Mouse (Mus musculus) skeletal muscle tissue, adult 2 months (tissue): ENCODE results near the gene Pomgnt1.
A peak's percentile ranks its signal among the peaks of the same experiment; 100 is the strongest.

Experiments
- DNase-seq: peaks from one replicate; pipeline ENCODE4 v3.0.0-alpha.2; 2012; ENCODE audit warnings: low read depth, low spot score

The Pomgnt1 gene

GRCm38 (mm10) chr4:116173072-116173471, 49.4 kb downstream of the Pomgnt1 start, which contains the start of the genes 1700042G07Rik and Gm49337:
TSS of gene 1700042G07Rik (plus strand) at chr4:116173372.
TSS of gene Gm49337 (plus strand) at chr4:116173384.
- DNase-seq: no peak

DNA sequence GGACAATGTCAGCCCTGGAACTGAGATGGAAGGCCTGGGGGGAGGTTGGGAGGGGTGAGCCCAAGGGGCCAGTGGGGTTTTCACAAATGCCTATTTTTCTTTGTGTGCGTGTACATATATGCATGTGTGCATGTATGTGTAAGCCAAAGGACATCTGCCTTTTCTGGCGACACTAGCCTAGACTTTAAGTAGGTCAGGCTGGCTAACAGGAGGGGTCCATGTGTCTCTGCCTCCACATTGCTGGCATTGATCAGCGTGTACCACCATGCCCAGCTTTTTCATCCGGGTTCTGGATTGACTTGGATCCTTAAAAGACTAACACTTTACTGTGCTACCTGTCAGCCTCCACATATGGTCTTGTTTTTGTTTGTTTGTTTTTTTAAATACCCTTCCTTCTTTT, 50.1 kb downstream of the Pomgnt1 start:
- DNase-seq: no peak

GRCm38 (mm10) chr4:116174466-116175116, 51.0 kb downstream of the Pomgnt1 start:
- no peak for DNase-seq

- no peak for DNase-seq
These were observed 51.5 kb downstream of the Pomgnt1 start for GRCm38 (mm10) chr4:116175136-116175535.

DNA sequence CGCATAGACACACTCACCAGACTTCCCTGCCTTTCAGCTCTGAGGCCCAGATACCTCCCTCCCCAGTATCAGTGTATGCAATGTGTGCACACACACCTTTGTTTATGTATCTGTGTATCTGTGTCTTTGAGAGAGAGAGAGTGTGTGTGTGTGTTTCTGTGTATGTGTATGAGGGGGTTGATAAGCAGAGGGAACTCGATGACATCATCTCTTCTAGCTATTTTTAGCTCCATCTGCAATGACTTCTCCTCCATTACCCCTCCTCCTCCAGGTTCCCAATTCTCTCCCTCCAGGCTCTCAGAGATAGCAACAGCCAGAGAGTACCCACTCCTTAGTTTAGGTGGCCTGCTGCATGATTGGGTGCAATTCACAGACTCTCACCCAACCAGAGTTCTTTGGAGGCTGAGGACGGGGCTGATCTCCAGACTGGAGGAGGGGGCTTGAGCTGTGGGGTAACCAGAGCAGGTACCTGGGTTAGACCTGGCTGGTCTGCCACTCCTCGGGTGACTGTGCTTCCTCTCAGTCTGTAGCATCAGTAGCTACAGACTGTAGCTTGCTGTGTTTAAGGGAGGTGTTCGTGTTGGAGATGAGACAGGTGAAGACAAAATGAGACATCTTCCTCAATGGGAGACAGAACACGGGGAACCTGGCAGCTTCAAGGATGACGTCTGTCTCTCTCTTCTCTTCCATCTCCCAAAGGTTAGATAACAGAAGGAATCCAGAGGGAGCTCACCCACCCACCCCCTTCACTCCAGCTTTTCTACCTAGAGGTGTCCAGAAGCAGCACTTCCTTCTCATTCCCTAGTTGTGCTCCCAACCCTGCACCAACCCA, 52.3 kb downstream of the Pomgnt1 start:
- no peak for DNase-seq

DNA sequence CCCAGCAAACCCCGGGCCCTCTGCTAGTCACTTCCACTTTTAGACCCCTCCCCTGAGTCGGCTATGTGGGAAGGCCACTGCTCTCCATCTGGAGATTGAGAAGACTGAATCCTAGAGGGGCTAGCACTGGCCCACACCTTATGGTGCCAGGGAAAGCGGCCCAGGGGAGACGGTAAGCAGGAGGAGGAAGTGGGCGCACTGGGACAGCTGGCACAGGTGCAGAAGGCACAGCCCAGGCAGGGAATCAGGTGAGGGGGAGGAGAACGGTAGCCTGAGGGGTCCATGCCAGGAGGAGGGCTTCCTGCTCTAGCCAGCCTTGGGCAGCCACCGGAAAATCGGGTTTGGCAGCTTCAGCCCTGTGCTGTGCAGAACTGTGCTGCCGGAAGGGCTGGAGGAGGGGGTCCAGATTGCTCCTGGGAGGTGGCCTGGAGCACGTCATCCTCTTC, 52.9 kb downstream of the Pomgnt1 start:
- no peak for DNase-seq

GRCm38 (mm10) chr4:116177140-116177539, 53.5 kb downstream of the Pomgnt1 start:
- DNase-seq: peak; percentile 73

DNA sequence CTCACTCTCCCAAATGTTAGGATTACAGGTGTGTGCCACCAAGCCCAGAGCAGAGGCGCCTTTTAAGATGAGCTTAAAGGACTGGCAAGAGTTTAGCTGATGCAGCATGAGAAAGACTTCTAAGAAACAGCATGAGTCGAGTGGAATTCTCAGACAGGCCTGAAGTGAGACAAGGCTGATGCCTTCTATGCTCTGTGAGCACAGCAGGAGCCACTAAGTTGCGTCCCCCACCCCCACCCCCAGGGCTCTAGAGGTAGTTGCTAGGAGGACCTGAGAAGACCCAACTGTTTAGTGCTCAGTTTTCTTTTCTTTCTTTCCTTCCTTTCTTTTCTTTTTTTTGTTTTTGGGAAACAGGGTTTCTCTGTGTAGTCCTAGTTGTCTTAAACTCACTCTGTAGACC, 58.4 kb downstream of the Pomgnt1 start:
- DNase-seq: no peak

DNA sequence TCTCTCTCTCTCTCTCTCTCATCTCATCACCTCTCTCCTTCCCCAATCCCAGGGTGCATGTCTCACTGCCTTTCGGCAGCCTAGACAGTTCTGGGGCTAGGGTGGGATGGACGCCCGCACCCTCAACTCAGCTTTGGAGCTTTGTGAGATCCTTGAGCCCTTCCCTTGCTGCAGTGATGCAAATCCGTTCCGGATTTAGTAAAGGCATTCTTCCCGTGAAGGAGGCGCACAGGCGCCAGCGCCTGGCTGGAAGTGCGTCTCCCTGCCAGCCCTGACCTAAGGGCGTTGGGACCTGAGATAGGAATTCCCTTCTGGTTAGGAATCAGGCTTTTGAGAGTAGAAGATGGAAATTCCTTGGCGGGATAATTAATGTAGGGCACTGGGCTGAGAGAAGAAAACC, 59.1 kb downstream of the Pomgnt1 start:
- no peak for DNase-seq

DNA sequence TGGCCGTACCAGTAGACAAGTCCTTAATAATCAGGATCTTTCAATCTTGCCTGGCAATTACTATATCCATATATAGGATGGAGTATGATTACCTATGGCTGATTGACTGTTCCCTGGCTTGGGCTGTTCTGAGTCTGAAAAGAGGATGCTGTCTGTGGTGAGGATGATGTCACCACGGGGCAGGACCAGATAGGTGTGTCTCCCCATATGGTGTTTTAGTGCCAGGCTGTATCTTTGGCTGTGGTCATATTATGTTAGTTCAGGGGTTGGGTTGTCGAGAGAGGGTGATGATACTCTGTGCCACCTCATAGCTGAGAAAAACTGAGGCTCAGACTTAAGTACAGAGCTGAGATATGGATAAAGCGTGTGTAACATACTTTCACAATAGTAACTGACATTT, 61.4 kb downstream of the Pomgnt1 start:
- DNase-seq: no peak

DNA sequence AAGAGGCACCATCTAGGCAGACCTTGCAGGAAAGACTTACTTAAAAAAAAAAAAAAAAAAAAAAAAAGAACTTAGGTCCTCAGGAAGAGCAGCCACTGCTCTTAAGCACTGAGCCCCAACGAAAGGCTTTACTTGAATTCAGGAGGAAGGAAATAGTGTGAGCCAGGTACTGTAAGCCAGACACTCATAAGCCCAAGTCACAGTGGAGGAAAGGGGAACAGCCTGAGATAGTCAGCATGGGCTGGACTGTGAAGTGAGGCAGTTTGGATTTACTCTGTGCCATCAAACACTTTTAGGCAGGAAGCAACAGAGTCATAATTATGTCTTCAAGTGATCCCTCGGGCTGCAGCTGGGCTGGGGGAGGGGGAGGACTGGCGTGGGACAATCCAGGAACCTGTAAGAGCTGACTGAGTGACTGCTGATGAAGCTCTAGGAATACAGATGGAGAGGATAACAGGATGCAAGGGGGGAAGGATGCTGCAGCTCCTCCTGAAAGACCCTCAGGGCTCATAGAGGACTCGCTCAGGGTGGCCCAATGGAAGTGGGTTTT, 68.7 kb downstream of the Pomgnt1 start:
- DNase-seq: no peak

DNA sequence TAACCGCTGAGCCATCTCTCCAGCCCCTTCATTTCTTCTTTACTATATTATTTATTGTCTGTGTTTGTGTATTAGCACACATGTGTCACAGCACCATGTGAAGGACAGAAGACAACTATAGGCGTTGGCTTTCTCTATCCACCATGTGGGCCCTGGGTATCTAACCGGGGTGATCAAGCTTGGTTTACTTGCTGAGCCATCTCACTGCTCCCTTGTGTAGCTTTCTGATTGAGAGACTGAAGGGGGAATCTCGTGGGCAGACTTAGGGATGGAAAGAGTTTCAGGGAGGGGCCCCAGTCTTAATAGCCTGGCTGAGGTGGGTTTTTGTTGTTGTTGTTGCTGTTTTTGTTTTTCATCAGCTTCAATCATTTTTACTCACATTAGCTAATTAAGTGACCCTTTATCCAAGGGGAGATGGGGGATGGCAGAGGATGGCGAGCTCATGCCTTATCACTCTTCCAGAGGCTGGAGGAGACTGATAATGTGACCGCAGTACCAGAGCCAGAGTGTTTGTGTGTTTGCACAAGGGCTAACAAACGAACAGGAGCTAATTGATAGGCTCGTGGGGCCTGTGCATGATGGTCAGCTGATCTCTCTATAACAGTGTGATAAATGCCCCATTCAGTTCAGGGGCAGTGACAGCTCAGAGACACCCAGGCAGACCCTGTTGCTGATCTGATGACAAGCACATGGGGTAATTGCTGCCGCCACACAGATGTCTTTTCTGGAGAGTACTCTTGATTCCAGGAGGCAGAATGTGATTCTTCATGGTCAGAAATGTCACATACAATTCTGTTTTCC, 70.1 kb downstream of the Pomgnt1 start:
- no peak for DNase-seq

GRCm38 (mm10) chr4:116198422-116198821, 74.8 kb downstream of the Pomgnt1 start:
- DNase-seq: peak; percentile 32

GRCm38 (mm10) chr4:116204422-116204821, 80.8 kb downstream of the Pomgnt1 start:
- no peak for DNase-seq

DNA sequence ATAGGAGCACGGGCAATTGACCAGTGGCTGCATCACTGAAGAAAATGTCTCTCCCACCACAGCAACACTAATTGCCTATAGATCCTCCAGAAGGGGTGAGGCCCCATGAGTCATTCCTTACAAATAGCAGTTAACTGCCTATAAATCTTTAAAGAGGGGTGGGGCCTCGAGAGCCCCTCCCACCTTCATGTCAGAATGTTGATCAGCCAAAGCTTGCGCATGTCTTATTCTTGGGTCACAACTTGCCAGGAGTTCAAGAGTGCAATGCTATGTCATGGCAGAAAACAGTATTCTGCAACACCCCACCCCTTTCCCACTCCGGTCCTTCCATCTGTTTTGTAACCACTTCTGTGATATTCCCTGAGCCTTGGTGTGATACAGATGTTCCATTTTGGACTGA, 82.9 kb downstream of the Pomgnt1 start:
- DNase-seq: no peak

DNA sequence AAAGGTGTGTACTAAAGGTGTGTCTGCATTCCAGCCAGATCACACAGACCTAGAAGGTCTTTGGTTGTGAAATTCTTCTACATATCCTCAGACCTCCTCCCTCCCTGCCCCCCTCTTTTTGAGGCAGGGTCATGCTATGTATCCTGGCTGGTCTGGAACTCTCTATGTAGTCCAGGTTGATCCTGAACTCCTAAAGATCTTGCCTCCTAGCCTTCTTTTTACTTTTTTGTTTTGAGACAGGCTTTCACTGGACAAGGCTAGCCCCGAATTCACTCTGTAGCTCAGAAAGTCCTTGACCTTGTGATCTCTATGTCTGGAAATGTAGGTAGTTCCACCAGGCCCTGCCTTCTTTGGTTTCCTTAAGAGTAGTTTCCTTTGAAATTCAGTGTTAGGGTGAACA, 85.3 kb downstream of the Pomgnt1 start:
- DNase-seq: no peak
